Mouse (Mus musculus): ENCODE results near the gene Kcnj16. TPM values are rescaled to one million over a fixed set of nuclear protein-coding genes. Genes with fewer than 3 reads are reported as not detected.

Gene Kcnj16
- polyA plus RNA-seq, 1 experiment: 1.3 TPM

GRCm38 (mm10) chr11:110961592-110962021 lies 6.2 kb upstream of the Kcnj16 start:
- no peak overlapping the region for H3K4me3 ChIP-seq (ENCODE audit: control insufficient read depth, insufficient read depth, low read length)
- H3K36me3 ChIP-seq (ENCODE audit: control insufficient read depth, insufficient read depth, low read length): no peaks in the 10 kb centered on the region
- no peak for DNase-seq
- H3K27me3 ChIP-seq (ENCODE audit: control insufficient read depth, insufficient read depth, low read length): no peaks in the 10 kb centered on the region
- no peak overlapping the region for H3K27ac ChIP-seq (ENCODE audit: control insufficient read depth, insufficient read depth, low read length)
- 32% methylated on average over 5 of the region's 5 CpGs for WGBS
- H3K4me1 ChIP-seq (replicated peaks; ENCODE audit: control insufficient read depth, insufficient read depth, low read length): no peaks in the 10 kb centered on the region
- TF ChIP-seq POLR2A (IDR thresholded peaks at IDR 0.05; ENCODE audit: control insufficient read depth, extremely low read depth, insufficient read depth, low read length, poor library complexity): no peak
- no peak for TF ChIP-seq CTCF (IDR thresholded peaks at IDR 0.05; ENCODE audit: borderline replicate concordance, control insufficient read depth, extremely low read depth, insufficient read depth, low read length, poor library complexity)

DNA sequence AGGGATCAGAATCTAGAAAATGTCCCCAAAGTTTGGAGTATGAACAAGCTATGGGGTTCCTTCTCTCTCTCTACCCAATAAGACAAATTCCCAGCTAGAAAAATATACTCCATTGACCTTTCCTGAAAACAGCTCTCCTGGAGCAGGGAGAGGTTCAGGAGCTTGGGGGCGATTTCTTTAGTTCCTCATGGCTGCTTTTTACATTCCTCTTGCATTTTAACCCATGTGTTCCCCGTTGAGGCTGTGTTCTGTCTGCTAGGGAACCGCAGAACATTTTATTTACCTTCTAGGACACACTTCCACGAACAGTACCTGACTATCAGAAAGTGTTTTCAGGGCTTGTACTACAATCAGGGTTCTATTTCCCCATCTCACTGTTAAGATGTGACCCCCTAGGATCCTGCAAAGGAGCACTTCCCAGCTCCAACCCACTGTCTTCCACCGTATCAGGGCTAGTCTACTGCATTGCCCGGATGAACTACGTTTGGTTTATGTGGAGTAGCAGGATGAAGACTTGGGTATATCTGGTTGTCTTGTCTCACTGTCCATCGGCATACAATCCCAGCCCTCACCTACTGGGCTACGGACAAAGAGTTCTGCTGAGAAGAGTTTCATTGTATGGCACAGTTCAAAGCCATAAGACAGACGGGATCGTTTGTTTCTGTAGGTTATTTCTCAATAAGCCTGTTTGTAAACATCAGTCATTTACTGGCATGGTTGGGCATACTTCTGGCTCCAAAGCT lies 643 bp upstream of the Kcnj16 start:
- Histone ChIP-seq H3K27ac (ENCODE audit: control insufficient read depth, insufficient read depth, low read length) (no peak overlapping the region), H3K4me1 (replicated peaks; ENCODE audit: control insufficient read depth, insufficient read depth, low read length) (no peaks in the 10 kb centered on the region), H3K36me3 (ENCODE audit: control insufficient read depth, insufficient read depth, low read length) (no peaks in the 10 kb centered on the region), H3K27me3 (ENCODE audit: control insufficient read depth, insufficient read depth, low read length) (no peaks in the 10 kb centered on the region), H3K4me3 (ENCODE audit: control insufficient read depth, insufficient read depth, low read length) (no peak overlapping the region)
- no peak for DNase-seq
- no peak for TF ChIP-seq CTCF (IDR thresholded peaks at IDR 0.05; ENCODE audit: borderline replicate concordance, control insufficient read depth, extremely low read depth, insufficient read depth, low read length, poor library complexity)
- no peak for TF ChIP-seq POLR2A (IDR thresholded peaks at IDR 0.05; ENCODE audit: control insufficient read depth, extremely low read depth, insufficient read depth, low read length, poor library complexity)
- 93% methylated on average over 11 of the region's 11 CpGs for WGBS

GRCm38 (mm10) chr11:110968901-110969300 lies 1.1 kb downstream of the Kcnj16 start:
- H3K27ac ChIP-seq (ENCODE audit: control insufficient read depth, insufficient read depth, low read length): no peak overlapping the region

GRCm38 (mm10) chr11:110985508-110985907 lies 17.7 kb downstream of the Kcnj16 start:
- no peak for DNase-seq
- Histone ChIP-seq H3K36me3 (ENCODE audit: control insufficient read depth, insufficient read depth, low read length) (no peaks in the 10 kb centered on the region), H3K4me3 (ENCODE audit: control insufficient read depth, insufficient read depth, low read length) (no peak overlapping the region), H3K4me1 (replicated peaks; ENCODE audit: control insufficient read depth, insufficient read depth, low read length) (no peaks in the 10 kb centered on the region), H3K27ac (ENCODE audit: control insufficient read depth, insufficient read depth, low read length) (no peak overlapping the region), H3K27me3 (ENCODE audit: control insufficient read depth, insufficient read depth, low read length) (no peaks in the 10 kb centered on the region)
- no peak for TF ChIP-seq CTCF (IDR thresholded peaks at IDR 0.05; ENCODE audit: borderline replicate concordance, control insufficient read depth, extremely low read depth, insufficient read depth, low read length, poor library complexity)
- no peak for TF ChIP-seq POLR2A (IDR thresholded peaks at IDR 0.05; ENCODE audit: control insufficient read depth, extremely low read depth, insufficient read depth, low read length, poor library complexity)
- 96% methylated on average over 1 of the region's 1 CpGs for WGBS

More at GRCm38 (mm10) chr11:110968901-110969300, 1.1 kb downstream of the Kcnj16 start:
- Histone ChIP-seq H3K27me3 (ENCODE audit: control insufficient read depth, insufficient read depth, low read length) (no peaks in the 10 kb centered on the region), H3K4me3 (ENCODE audit: control insufficient read depth, insufficient read depth, low read length) (no peak overlapping the region), H3K4me1 (replicated peaks; ENCODE audit: control insufficient read depth, insufficient read depth, low read length) (no peaks in the 10 kb centered on the region), H3K36me3 (ENCODE audit: control insufficient read depth, insufficient read depth, low read length) (no peaks in the 10 kb centered on the region)
- TF ChIP-seq POLR2A (IDR thresholded peaks at IDR 0.05; ENCODE audit: control insufficient read depth, extremely low read depth, insufficient read depth, low read length, poor library complexity) (no peak), CTCF (IDR thresholded peaks at IDR 0.05; ENCODE audit: borderline replicate concordance, control insufficient read depth, extremely low read depth, insufficient read depth, low read length, poor library complexity) (no peak)
- DNase-seq: no peak

DNA sequence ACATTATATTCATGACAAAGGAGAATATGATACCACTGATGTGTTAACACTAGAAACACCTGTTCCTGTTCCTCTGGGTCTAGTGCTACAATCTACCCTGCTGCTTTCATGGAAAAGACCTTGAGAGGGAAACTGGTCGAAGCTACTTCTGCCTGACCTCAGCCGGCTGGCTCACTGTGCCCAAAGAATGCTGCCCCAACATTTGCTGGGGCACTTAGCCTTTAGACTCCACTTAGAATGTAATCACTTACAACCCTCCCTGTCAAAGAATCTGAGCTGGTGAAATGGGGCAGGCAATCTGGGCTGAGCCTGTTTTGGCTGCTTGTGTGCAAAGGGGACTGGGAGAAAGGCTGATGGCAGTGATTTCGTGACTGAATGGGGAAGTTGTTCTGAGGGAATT lies 18.1 kb downstream of the Kcnj16 start:
- TF ChIP-seq CTCF (IDR thresholded peaks at IDR 0.05; ENCODE audit: borderline replicate concordance, control insufficient read depth, extremely low read depth, insufficient read depth, low read length, poor library complexity) (no peak), POLR2A (IDR thresholded peaks at IDR 0.05; ENCODE audit: control insufficient read depth, extremely low read depth, insufficient read depth, low read length, poor library complexity) (no peak)
- Histone ChIP-seq H3K36me3 (ENCODE audit: control insufficient read depth, insufficient read depth, low read length) (no peaks in the 10 kb centered on the region), H3K4me1 (replicated peaks; ENCODE audit: control insufficient read depth, insufficient read depth, low read length) (no peaks in the 10 kb centered on the region), H3K27me3 (ENCODE audit: control insufficient read depth, insufficient read depth, low read length) (no peaks in the 10 kb centered on the region), H3K4me3 (ENCODE audit: control insufficient read depth, insufficient read depth, low read length) (no peak overlapping the region), H3K27ac (ENCODE audit: control insufficient read depth, insufficient read depth, low read length) (no peak overlapping the region)
- DNase-seq: no peak
- WGBS: 68% methylated on average over 3 of the region's 3 CpGs

GRCm38 (mm10) chr11:110993616-110994015 lies 25.8 kb downstream of the Kcnj16 start:
- no peak overlapping the region for H3K4me3 ChIP-seq (ENCODE audit: control insufficient read depth, insufficient read depth, low read length)
- WGBS: 15% methylated on average over 4 of the region's 4 CpGs
- H3K36me3 ChIP-seq (ENCODE audit: control insufficient read depth, insufficient read depth, low read length): no peaks in the 10 kb centered on the region
- peak; percentile 63 for DNase-seq
- TF ChIP-seq CTCF (IDR thresholded peaks at IDR 0.05; ENCODE audit: borderline replicate concordance, control insufficient read depth, extremely low read depth, insufficient read depth, low read length, poor library complexity) (no peak), POLR2A (IDR thresholded peaks at IDR 0.05; ENCODE audit: control insufficient read depth, extremely low read depth, insufficient read depth, low read length, poor library complexity) (no peak)
- peaks cover 8% of the 10 kb centered on the region; the same call in 1 of the 2 replicates for H3K4me1 ChIP-seq (replicated peaks; ENCODE audit: control insufficient read depth, insufficient read depth, low read length)
- H3K27me3 ChIP-seq (ENCODE audit: control insufficient read depth, insufficient read depth, low read length): no peaks in the 10 kb centered on the region
- H3K27ac ChIP-seq (ENCODE audit: control insufficient read depth, insufficient read depth, low read length): peak overlapping the region; percentile 54; the same call in 1 of the 2 replicates

All from thymus, adult 2 months (tissue).